Mouse (Mus musculus): Measurements from ENCODE around the gene Hoxa10. TPM values are rescaled to one million over a fixed set of nuclear protein-coding genes. Genes with fewer than 3 reads are reported as not detected.

Gene Hoxa10
- polyA plus RNA-seq, 1 experiment from 2014 or later = 3.6 TPM

GRCm38 (mm10) chr6:52182030-52182429 is 58.6 kb downstream of the Hoxa10 start:
- 31% methylated on average over 2 of the region's 2 CpGs for WGBS
- Histone ChIP-seq H3K4me3 (no peak overlapping the region), H3K4me1 (peaks cover 8% of the 10 kb centered on the region; the same call in 1 of the 2 replicates)

More at GRCm38 (mm10) chr6:52182030-52182429, 58.6 kb downstream of the Hoxa10 start:
- Histone ChIP-seq H3K36me3 (no peaks in the 10 kb centered on the region), H3K27ac (no peak overlapping the region), H3K27me3 (ENCODE audit: insufficient read depth, poor library complexity, severe bottlenecking) (peaks cover 100% of the 10 kb centered on the region), H3K9me3 (no peaks in the 10 kb centered on the region)
- DNase-seq (ENCODE audit: low spot score) = no peak

MicroRNAs encoded within 50 kb of the gene (microRNA counts, 519-probe panel; counts per million panel counts)
- microRNA mmu-miR-196b = 4,047 counts per million, percentile 22 among the panel's probes with 10 or more counts

Small RNA genes lying within 50 kb of the gene (microRNA-seq; reads per million reads assigned to microRNA genes)
- 399 reads per million, percentile 69 among the genes with 10 or more reads in this experiment for gene Mir196b

Other genes with a start within 250 kb of the Hoxa10 start
- gene Skap2, start 228.3 kb downstream of the Hoxa10 start, polyA plus RNA-seq (2016; fragmentation: Nextera tagmentation; extraction: Ambion mirVana) = 11.8 and 26.4 TPM in 2 replicates
- 1.00 and 4.1 TPM in 2 replicates for gene Hoxa1, start 82.5 kb downstream of the Hoxa10 start, polyA plus RNA-seq (2016; fragmentation: Nextera tagmentation; extraction: Ambion mirVana)
- 4.3 and 10.3 TPM in 2 replicates for gene Hoxa2, start 76.0 kb downstream of the Hoxa10 start, polyA plus RNA-seq (2016; fragmentation: Nextera tagmentation; extraction: Ambion mirVana)
- gene 5730596B20Rik, start 63.4 kb downstream of the Hoxa10 start, polyA plus RNA-seq (2016; fragmentation: Nextera tagmentation; extraction: Ambion mirVana) = 0.07 and 1.5 TPM in 2 replicates
- 0.17 and 1.4 TPM in 2 replicates for gene Hoxa4, start 49.1 kb downstream of the Hoxa10 start, polyA plus RNA-seq (2016; fragmentation: Nextera tagmentation; extraction: Ambion mirVana)
- 0.58 and 6.0 TPM in 2 replicates for gene Hoxa5, start 36.3 kb downstream of the Hoxa10 start, polyA plus RNA-seq (2016; fragmentation: Nextera tagmentation; extraction: Ambion mirVana)
- 0.30 TPM in 1 of 2 replicates, not detected in the other for gene Hoxa6, start 32.1 kb downstream of the Hoxa10 start, polyA plus RNA-seq (2016; fragmentation: Nextera tagmentation; extraction: Ambion mirVana)
- 0.57 and 3.7 TPM in 2 replicates for gene Hoxa3, start 27.5 kb downstream of the Hoxa10 start, polyA plus RNA-seq (2016; fragmentation: Nextera tagmentation; extraction: Ambion mirVana)
- gene Gm28308, start 27.5 kb downstream of the Hoxa10 start, polyA plus RNA-seq (2016; fragmentation: Nextera tagmentation; extraction: Ambion mirVana) = not detected in 2 replicates
- 0.11 and 2.5 TPM in 2 replicates for gene Hoxa7, start 19.0 kb downstream of the Hoxa10 start, polyA plus RNA-seq (2016; fragmentation: Nextera tagmentation; extraction: Ambion mirVana)
- 0.37 and 5.6 TPM in 2 replicates for gene Hoxa9, start 9.8 kb downstream of the Hoxa10 start, polyA plus RNA-seq (2016; fragmentation: Nextera tagmentation; extraction: Ambion mirVana)
- gene Hoxa11, start 5.0 kb upstream of the Hoxa10 start, polyA plus RNA-seq (2016; fragmentation: Nextera tagmentation; extraction: Ambion mirVana) = 0.06 and 1.7 TPM in 2 replicates
- gene Hoxa13, start 20.0 kb upstream of the Hoxa10 start, polyA plus RNA-seq (2016; fragmentation: Nextera tagmentation; extraction: Ambion mirVana) = not detected in 2 replicates
- 0.10 TPM in 1 of 2 replicates, not detected in the other for gene Evx1, start 72.6 kb upstream of the Hoxa10 start, polyA plus RNA-seq (2016; fragmentation: Nextera tagmentation; extraction: Ambion mirVana)

All from heart, embryonic 10.5 days (tissue).